Mouse (Mus musculus) myocyte (in vitro differentiated cells): ENCODE data around the gene Ttc19.

Experiments used
- CEBPB ChIP-seq: IDR thresholded peaks from 2 replicates; pipeline ENCODE4 v1.6.1; 2011; ENCODE audit warnings: mild to moderate bottlenecking, moderate library complexity; ENCODE audit not compliant: poor library complexity, insufficient read depth, severe bottlenecking
- E2F4 ChIP-seq: IDR thresholded peaks from one replicate; pipeline ENCODE4 v1.6.1; 2011; ENCODE audit warnings: mild to moderate bottlenecking, control low read depth, moderate library complexity; ENCODE audit not compliant: insufficient read depth
- MAX ChIP-seq: IDR thresholded peaks from one replicate; pipeline ENCODE4 v1.6.1; 2011; ENCODE audit warnings: low read depth, mild to moderate bottlenecking, control low read depth
- MYOD1 ChIP-seq, 3 experiments: IDR thresholded peaks; one replicate each; pipeline ENCODE4 v1.6.1; 2011; ENCODE audit warnings: control low read depth in 2 of 3, low read depth in 2 of 3, mild to moderate bottlenecking in 2 of 3, moderate library complexity in 1 of 3; ENCODE audit not compliant: insufficient read length in 2 of 3, control insufficient read depth in 1 of 3
- MYOG ChIP-seq, 3 experiments: IDR thresholded peaks; one replicate each; pipeline ENCODE4 v1.6.1; 2011; ENCODE audit warnings: control low read depth in 2 of 3, low read depth in 2 of 3, mild to moderate bottlenecking in 2 of 3; ENCODE audit not compliant: insufficient read length in 2 of 3, control insufficient read depth in 1 of 3, insufficient read depth in 1 of 3
- POLR2A ChIP-seq: IDR thresholded peaks from one replicate; pipeline ENCODE4 v1.6.1; 2011; ENCODE audit warnings: low read depth, mild to moderate bottlenecking, control low read depth, moderate library complexity; ENCODE audit not compliant: insufficient read length
- POLR2AphosphoS2 ChIP-seq: IDR thresholded peaks from one replicate; pipeline ENCODE4 v1.6.1; 2011; ENCODE audit warnings: low read depth, control low read depth; ENCODE audit not compliant: insufficient read length
- REST ChIP-seq: IDR thresholded peaks from one replicate; pipeline ENCODE4 v1.6.1; 2011; ENCODE audit warnings: mild to moderate bottlenecking, control low read depth, moderate library complexity; ENCODE audit not compliant: insufficient read depth, insufficient read length
- SRF ChIP-seq: IDR thresholded peaks from one replicate; pipeline ENCODE4 v1.6.1; 2011; ENCODE audit warnings: low read depth; ENCODE audit not compliant: control insufficient read depth, insufficient read length
- TCF12 ChIP-seq: IDR thresholded peaks from one replicate; pipeline ENCODE4 v1.6.1; 2011; ENCODE audit warnings: mild to moderate bottlenecking, control low read depth; ENCODE audit not compliant: poor library complexity, insufficient read depth, severe bottlenecking
- TCF3 ChIP-seq: IDR thresholded peaks from one replicate; pipeline ENCODE4 v1.6.1; 2011; ENCODE audit warnings: low read depth, control low read depth; ENCODE audit not compliant: insufficient read length
- USF1 ChIP-seq: IDR thresholded peaks from one replicate; pipeline ENCODE4 v1.6.1; 2011; ENCODE audit warnings: low read depth, mild to moderate bottlenecking, control low read depth, moderate library complexity

GRCm38 (mm10) chr11:62366879-62367278 is 85.6 kb downstream of the Ttc19 start:
- TF ChIP-seq POLR2A (no peak), USF1 (no peak), MAX (no peak), TCF12 (no peak), MYOD1 (IDR thresholded peaks at IDR 0.05; ENCODE audit: control insufficient read depth in 1 of 3, insufficient read length in 2 of 3, low read depth in 2 of 3) (no peak), SRF (no peak), CEBPB (no peak), E2F4 (no peak), TCF3 (no peak), POLR2AphosphoS2 (no peak), MYOG (IDR thresholded peaks at IDR 0.05; ENCODE audit: control insufficient read depth in 1 of 3, insufficient read depth in 1 of 3, insufficient read length in 2 of 3, low read depth in 2 of 3) (no peak), REST (no peak)
